Mouse (Mus musculus): Measurements from ENCODE around the gene Cdc42bpb.

Cdc42bpb gene

DNA sequence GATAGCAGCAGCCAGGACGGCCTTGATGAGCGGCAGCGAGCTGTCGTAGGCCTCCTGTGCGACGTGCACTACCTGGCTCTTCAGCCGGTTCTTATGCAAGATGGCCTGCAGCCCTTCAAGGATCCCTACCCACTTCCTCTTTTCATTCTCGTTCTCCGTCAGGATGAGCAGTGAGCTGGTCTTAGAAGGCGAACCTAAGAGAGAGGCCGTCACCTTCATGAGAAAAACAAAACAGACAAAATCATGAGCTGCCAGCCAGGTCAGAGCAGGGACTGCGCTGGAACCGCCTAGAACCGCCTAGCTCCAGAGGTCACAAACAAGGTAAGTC is 75.5 kb downstream of the Cdc42bpb start:
- in situ Hi-C loops (cut with MboI, MseI): no loop called here

DNA sequence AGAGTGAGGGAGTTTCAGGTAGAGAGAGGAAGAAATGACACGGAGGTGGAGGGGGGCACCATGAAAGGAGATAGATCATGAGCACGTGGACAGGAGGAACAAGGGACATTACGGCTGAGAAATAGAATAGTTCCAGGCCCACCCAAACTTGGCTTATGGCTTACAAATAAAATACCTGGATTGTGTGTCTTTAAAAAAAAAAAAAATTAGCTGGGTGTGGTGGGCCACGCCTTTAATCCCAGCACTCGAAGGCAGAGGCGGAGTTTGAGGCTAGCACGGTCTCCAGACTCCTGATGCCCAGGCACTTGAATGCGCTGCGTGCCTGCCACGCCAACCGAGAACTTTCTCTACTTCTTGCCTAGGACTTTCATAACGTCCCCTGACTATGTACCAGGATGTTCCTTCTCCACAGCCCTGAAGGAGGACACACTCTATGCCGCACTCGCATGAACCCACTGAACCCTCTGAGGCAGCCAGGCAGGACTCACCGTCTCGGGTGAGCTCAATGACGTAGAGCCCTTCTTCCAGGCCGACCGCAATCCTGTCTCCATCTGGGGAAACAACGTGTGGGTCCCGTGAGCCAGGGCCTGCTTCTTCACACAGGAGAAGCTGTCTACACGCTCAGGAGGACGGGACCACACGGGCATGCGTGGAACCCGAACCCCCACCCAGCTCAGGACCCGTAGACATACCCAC is 76.0 kb downstream of the Cdc42bpb start:
- in situ Hi-C loops (cut with MboI, MseI): no loop called here

DNA sequence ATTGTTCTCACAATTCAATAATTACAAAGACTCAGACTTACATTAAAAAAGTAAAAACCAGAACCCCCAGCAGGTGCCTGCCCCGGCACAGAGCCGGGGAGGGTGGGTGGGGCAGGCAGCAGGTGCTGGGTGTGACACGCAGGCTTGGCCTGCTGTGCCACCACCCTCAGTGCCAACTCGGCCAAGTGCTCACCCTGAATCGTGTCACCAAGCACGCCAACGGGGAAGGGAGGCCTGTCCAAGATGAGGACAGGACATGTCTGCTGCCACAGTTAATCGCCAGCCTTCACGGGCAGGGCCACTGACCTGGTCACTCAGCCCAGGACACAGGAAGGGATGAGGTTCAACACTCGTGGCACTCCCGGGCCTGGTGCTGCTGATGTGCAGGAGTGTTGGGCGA is 84.5 kb downstream of the Cdc42bpb start:
- in situ Hi-C loops (cut with MboI, MseI): no loop called here

DNA sequence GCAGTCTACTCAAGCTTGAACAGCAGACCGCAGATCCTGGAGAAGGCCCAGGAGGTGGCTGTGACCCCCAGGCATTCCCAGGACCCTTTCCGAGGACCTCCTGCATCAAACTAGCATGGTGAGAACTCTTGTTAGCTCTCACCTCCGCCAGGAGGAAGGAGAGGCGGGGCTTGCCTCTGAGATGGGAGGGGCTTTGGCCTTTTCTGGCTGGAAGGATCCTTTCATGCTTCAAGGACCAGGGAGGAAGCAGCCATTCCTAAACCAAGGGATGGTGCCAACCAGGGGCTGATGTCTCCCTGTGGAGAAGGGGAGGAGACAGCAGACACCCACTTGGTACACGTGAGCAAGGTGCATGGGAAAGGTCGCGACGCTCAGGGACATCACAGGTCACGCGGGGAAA is 93.0 kb downstream of the Cdc42bpb start:
- in situ Hi-C loops (cut with MboI, MseI): no loop called here

DNA sequence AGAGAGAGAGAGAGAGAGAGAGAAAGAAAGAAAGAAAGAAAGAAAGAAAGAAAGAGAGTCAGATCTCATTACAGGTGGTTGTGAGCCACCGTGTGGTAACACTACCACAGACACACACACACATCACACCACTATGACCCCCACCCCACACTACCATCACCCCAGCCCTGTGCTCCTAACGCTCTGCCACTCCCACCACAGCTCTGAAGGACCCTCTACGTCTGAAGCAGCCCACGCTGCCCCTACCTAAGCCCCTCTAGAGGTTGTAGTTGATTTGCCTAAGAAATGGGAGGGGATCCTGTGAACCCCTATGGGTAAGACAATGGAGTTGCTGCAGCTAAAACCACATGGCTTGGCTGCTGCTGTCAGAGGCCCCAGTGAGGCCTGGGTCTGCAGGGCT is 93.9 kb downstream of the Cdc42bpb start:
- in situ Hi-C loops (cut with MboI, MseI): no loop called here

DNA sequence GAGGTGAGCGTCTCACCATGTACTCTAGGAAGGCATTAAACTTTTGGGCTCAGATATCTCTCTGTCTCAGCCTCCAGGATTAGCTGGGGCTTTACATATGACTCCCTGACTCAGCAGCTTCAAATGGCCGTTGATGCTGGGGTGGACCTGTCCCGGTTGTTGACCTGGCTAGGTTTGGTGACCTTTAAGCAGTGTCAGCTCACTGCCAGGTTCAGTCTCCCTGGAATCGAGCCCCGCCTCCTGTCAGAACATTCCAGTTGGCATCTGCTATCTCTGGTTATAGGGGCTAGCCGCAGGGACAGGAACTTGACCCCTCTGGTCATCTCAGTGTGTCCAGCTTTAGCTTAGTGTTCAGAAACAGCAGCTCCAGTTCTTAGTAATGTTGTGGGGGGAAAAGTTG is 101.1 kb downstream of the Cdc42bpb start:
- in situ Hi-C loops (cut with MboI, MseI): no loop called here

DNA sequence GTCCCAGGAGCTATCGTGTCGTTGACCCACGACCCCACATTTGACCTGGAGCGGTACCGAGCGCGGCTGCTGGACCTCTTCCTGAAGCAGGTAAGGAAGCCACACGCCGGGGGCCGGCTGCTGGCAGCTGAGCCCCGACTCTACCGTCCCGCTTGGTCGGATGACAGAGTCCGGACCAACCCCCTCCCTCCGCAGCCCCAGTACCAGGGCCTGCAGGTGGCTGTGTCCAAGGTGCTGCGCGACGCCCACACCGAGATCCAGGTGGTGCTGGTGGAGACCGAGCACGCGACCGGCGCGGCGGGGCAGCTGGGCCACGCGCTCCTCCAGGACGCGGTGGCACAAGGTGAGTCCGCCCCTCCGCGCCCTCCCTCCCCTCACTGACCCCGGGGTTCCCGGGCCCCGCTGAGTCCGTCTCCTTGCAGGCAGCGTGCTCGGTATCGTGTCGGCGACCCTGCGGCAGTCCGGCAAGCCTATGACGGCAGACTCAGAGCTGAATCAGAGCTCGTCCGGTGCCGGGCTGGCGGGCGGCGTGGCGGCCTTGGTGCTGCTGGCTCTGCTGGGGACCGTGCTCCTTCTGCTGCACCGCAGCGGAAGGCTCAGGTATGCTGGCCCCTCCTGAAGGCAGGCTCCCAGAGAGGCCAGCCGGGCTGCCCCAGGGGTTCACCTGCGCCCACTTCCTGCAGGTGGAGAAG is 102.2 kb downstream of the Cdc42bpb start:
- in situ Hi-C loops (cut with MboI, MseI): no loop called here

DNA sequence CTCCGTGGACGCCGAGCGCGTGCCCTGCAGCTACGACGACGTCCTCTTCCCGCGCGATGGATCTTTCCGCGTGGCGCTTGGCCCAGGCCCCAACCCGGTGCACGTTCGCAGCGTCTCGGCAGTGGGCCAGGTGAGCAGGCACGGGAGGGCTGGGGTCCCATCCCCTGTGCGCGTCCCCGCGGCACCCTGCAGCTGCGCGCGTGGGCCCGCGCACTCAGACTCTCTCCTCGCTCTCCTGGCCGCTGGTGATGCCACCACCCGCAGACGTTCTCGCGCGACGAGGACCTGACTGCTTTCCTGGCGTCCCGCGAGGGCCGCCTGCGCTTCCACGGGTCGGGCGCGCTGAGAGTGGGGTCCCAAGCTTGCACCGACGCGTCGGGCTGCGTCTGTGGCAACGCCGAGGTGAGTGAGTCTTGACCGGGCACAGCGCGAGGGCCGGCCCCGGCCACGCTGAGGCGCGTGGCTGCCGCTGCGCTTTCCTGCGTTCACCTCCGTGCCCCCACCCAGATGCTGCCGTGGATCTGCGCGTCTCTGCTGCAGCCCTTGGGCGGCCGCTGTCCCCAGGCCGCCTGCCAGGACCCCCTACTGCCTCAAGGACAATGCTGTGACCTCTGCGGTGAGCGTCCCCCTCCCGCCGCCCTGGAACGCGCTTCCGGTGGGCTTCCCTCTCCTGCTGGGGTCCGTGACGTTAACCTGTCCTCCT is 102.9 kb downstream of the Cdc42bpb start:
- in situ Hi-C loops (cut with MboI, MseI): no loop called here

DNA sequence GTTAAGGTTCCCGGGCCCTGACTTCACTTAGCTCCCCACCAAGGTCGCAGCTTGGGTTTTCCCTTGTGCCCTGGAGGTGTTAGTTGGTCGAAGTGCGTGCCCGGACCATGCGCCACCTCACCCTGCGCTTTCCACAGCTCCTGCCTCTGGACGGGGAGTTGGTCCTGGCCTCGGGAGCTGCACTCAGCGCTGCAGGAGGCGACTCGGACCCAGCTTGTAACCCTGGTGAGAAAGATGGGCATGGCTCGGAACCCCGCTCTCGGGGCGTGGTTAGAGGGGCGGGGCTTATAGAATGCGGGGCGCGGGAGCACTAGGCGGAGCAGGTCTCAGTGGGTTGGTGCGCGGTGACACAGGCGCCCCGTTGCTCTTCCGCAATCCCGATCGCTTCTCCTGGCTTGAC is 103.5 kb downstream of the Cdc42bpb start:
- in situ Hi-C loops (cut with MboI, MseI): no loop called here

DNA sequence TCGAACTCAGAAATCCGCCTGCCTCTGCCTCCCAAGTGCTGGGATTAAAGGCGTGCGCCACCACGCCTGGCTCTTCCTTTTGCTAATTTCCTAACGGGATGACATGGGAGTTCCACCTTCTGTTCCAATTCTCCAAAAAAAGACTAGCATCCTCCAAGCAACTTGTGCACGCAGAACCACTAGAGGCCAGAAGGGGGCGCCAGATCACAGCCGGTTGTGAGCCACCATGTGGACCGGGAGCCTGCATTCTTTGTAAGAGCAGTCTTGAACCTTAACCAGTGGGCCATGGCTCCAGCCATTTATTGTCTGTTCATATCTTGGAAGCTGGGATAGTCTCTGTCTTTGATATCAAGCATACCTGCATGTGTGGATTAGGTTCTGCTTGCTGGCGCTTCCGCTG is 105.1 kb downstream of the Cdc42bpb start:
- in situ Hi-C loops (cut with MboI, MseI): no loop called here

DNA sequence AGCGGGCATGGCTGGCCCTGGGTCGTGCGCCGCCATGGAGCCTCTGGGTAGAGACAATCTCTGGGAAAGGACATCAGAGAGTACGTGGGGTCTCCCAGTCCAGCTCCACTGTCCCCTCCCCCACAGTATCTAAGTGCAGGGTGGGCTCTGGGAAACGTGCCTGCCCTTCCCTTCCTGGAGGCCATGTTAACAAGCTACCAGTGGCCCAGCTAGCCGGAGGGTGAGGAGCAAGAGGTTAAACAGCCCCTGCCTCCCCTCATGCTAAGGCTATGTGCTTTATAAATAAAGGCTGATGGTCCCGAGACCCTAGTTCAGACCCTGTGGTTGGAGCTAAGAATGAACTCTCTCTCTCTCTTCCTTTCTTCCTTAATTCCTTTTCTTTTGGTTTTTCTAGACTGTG is 105.6 kb downstream of the Cdc42bpb start:
- in situ Hi-C loops (cut with MboI, MseI): no loop called here

DNA sequence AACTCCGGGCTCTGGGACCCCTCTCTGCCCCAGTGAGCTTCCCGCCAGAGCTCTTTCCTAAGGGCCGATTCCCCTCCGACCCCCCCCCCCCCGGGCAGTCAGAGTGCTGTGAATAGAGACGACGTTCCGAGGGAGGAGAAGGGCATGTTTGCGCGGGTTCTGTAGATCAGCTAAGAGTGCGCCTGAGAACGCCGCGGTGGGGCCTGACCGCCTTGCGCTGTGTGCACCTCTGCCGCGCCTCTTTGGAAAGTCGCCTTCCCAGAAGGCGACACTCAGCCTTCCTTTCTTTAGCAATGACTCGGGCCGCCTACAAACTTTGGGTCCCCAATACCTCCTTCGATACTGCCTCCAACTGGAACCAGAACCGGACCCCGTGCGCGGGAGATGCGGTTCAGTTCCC is 106.1 kb downstream of the Cdc42bpb start:
- in situ Hi-C loops (cut with MboI, MseI): no loop called here

DNA sequence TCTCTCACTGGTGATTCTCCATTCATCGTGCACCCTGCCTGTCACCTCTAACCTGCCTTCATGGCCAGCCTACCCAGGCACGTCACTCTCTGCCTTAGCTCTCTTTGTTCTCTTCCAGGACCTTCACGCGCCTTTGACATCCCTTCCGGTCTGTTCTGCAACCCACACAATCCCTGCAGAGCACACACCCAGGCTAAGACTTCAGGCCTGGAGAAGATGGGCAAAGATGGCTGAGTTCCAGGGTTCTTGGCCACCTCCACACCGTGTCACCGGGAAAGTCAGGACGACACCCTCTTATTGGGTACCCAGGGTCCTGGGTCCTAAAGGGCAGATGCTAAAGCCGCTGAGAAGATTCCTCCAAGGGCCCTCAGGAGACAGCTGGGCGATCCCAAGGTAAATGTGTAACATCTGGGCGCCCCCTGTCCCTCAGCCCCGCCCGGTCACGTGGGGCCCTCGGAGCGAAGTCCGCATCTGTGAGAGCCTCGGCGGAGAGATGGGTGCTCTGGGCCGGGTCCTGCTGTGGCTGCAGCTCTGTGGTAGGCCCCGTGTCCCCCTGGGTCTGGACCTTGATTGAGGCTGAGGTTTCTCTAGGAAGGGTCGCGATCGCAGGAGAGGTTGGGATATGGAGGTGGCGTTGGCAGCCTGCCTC is 106.8 kb downstream of the Cdc42bpb start, which contains the start of gene Amn:
Gene Amn, plus strand, starts transcription at position 467 of the 649 bp plus-strand sequence.
- in situ Hi-C loops (cut with MboI, MseI): no loop called here

DNA sequence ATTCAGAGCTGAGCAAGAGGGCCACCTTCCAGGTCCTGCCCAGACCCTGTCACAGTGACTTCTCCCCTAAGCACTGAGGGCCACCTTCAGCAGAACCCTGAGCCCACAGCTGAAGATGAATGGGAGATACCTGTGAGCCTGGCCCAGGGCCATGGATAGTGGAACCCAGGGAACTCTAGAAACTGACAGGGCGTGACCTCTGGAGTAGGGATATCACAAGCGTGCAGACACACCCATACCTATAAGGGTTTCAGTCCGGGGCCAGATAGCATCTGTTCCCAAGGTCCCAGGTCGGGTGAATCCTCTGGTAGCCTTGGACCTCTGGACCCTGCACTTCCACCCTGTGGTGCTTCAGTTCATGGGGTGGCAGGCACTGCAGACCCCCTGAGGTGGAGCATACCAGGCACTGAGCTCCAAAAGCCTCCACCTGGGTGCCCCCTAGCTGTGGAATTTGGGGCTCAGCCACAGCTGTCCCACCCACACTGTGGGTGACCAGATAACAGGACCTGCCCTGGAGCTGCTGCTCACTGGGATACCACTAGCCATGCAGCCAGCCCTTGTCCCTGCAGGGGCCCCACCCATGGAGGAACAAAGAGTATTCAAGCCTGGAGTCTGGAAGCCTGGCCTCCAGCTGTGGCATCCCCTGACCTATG is 109.7 kb downstream of the Cdc42bpb start:
- in situ Hi-C loops (cut with MboI, MseI): no loop called here

DNA sequence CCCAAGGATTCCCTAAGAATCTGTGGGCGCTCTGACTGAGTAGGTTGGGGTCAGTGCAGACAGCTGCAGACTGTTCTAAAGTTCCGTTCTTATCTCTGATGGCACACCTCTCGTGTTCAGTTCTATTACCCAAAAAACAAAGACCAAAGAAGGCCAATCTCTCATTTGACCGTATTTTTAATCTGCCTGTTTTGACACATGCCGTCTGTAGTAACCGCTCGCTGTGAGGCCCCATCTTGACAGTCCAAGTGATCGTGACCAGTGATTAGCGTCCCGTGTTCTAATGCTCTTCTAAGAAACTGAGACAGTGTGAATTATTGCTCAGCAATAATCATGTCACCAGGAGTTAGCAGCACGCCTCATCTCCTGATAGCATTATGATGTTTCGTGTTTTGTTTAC is 110.9 kb downstream of the Cdc42bpb start:
- in situ Hi-C loops (cut with MboI, MseI): no loop called here

DNA sequence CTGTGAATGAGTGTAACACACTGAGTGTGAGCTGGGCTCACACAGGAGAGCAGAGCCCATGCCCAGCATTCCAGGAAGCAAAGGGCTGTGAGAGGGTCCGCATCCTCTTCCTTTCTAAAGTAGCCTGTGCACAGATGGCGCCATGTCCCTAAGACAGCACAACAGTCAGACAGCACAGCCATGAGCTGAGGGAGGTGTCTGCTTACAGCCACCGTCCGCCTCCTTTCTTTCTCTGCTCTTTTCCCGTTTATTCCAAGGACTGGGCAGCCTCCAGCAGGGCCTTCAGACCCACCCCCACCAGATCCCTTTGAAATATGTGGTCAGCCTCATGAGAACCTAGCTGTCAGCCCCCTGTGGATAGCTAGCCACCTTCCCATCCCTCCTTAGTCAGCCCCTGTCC is 112.3 kb downstream of the Cdc42bpb start:
- in situ Hi-C loops (cut with MboI, MseI): no loop called here

DNA sequence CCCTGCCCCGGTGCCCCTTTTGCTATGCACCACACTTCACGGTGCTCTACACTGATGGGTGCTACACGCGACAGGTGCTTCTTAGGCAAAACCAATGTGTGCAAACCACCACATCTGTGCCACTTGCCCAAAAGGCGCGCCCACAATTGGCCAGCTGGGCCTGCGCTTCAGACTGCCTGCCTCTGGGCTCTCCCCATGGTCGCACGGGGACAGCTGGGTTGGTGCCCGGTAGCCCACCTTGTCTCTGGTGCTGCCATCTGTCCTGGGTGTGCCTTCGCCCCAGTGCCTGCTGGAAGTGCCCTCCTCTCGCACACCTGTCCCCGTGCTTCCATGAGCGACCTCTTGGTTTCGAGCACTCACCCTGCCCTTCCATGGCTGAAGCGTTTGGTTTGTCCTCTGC is 113.9 kb downstream of the Cdc42bpb start:
- in situ Hi-C loops (cut with MboI, MseI): no loop called here

DNA sequence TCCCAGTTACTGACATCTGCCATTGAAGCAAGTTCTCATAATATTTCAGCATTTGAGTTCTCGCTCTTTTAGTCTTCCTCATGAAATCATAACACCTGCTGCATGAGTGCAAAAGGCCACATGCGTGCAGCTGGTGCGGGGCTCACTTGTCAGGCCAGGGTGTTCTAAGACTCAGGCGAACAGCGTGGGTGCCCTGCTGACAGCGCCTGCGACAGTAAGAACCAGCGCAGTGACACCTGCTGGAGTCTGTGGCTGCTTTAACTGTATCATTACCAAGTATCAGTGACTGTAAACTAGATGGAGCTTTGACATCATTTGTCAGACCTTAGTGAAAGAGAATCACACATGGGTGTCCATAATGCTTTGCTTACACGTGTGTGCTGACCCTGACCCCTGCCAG is 126.3 kb downstream of the Cdc42bpb start:
- in situ Hi-C loops (cut with MboI, MseI): no loop called here

DNA sequence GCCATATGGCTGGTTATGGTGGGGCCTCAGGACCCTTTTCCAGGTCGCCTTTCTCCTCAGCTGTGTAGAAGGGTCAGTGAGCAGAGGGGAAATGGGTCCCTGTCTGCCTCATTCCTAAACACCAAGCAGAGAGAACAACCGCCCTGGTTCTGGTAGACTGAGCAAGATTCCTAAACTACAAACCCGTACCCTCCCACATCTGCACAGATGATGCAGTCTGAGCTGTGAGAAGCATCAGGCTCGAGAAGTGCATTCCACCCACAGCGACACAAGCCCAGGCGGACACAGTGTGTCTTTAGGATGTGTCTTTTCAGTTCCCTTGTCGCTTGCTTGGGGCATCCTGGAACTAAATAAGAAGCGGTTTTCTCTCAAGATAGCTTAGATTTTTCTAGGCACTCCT is 127.4 kb downstream of the Cdc42bpb start:
- in situ Hi-C loops (cut with MboI, MseI): no loop called here

DNA sequence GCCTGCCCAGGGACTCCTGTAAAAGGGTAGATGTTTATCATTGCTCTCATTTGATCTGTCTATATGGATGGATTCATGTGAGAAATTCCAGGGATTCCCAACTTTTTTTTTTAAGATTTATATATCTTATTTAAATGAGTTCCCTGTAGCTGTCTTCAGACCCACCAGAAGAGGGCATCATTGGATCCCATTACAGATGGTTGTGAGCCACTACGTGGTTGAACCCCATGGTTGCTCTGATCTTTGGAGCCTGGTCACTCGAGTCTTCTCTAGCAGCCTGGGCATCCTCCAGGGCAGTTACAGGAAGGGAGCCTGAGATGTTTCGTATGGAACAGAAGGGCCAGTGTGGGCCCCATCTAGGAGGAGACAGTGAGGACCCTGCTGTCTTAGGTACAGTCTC is 128.4 kb downstream of the Cdc42bpb start:
- in situ Hi-C loops (cut with MboI, MseI): no loop called here

DNA sequence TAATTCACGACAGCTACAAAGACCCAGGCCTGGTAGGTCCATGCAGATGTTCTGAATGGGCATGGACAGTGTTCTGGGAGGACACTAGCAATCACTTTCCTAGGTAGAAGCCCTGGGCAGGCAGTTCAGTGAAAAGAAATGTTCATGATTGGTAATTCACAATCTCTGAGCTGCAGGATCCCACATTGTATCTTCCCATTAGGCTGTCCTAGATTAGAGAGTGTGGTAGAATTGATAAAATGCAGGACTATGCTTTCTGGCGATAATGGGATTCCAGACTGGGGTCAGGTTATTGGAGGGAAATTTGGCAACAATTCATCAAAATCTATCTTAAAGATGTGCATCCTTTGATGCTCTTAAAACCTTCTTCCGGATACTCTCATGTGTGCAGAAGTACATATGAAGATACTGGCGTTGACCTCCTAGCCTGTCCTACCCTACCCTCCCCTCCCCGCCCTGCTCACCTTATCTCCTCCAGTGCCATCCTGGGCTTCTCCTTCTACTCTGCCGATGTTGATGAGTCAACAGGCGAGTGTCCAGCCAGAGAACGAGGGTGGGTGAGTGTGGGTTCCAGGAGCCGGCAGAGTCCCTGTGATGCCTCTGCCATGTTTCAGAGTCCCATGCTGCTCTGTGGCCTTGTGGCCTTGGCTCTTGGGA is 130.6 kb downstream of the Cdc42bpb start:
- in situ Hi-C loops (cut with MboI, MseI): no loop called here
